In the genomic region with DNA sequence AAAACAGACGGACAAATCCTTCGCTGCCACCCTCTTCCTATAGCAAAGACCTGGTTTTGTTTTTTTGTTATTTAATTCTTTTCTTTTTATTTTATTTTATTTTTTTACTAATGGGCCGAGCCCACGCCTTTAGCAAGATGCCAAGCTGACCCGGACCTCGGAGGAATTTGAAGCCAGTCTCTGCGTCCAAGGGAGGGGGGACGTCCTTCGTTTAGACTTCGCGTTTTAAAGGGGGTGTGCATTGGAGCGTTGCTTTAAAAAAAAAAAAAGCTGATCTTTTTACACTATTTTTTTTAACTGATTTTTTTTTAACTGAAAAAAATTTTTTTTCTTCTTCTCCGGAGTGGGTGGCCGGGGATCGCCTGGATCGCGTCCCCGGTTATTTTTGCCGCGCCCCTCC, we compare ENCODE assay signal across 8 mouse cellular contexts. TPM values are rescaled to one million over a fixed set of nuclear protein-coding genes. Genes with fewer than 3 reads are reported as not detected.
DNase-seq lines count a peak whose midpoint lies in the region; ATAC-seq lines count a peak whose summit lies in the region.

No protein-coding gene starts in this region.

- under 1% methylated on average over 18 of the region's 20 CpGs for WGBS in neural tube, embryonic 11.5 days
- WGBS in liver, embryonic 11.5 days, result under 1% methylated on average over 20 of the region's 20 CpGs
- WGBS in stomach, embryonic 16.5 days, result under 1% methylated on average over 18 of the region's 20 CpGs

- ATAC-seq in neural tube, embryonic 11.5 days (ENCODE audit: insufficient read depth, low FRiP score, low TSS enrichment), result peak; percentile 4; the same call in 1 of the 2 replicates
- no peak for ATAC-seq in liver, embryonic 11.5 days (replicated peaks; ENCODE audit: low FRiP score)
- ATAC-seq in stomach, embryonic 16.5 days (ENCODE audit: insufficient read depth, low FRiP score), result no peak
- ATAC-seq in erythroid progenitor cell, adult 5-6 weeks (replicated peaks; ENCODE audit: low FRiP score, poor library complexity, severe bottlenecking), result no peak

- peak; percentile 45 for DNase-seq in embryo, embryonic 11 days
- no peak for DNase-seq in embryo, embryonic 9.5 days (ENCODE audit: extremely low spot score)
- no peak for DNase-seq in neural tube, embryonic 11.5 days (ENCODE audit: low spot score)
- DNase-seq in neural tube, embryonic 10.5 days (ENCODE audit: extremely low spot score, low spot score), result no peak
- no peak for DNase-seq in liver, embryonic 11.5 days (ENCODE audit: low spot score)
- no peak for DNase-seq in cerebellum, postnatal 36 days

- H3K9me3 ChIP-seq in neural tube, embryonic 11.5 days (ENCODE audit: control insufficient read depth, low read length), result no peaks in the 10 kb centered on the region
- H3K9me3 ChIP-seq in liver, embryonic 11.5 days (ENCODE audit: control insufficient read depth, low read length), result no peaks in the 10 kb centered on the region; the same call in 1 of the 2 replicates
- H3K9me3 ChIP-seq in stomach, embryonic 16.5 days (replicated peaks; ENCODE audit: control insufficient read depth, low read length), result no peaks in the 10 kb centered on the region

- H3K4me2 ChIP-seq in neural tube, embryonic 11.5 days (ENCODE audit: low read depth), result peak overlapping the region; percentile 94
- peak overlapping the region; percentile 68 for H3K4me2 ChIP-seq in liver, embryonic 11.5 days
- H3K4me2 ChIP-seq in stomach, embryonic 16.5 days (ENCODE audit: low read depth, low read length), result peak overlapping the region; percentile 98

- no peaks in the 10 kb centered on the region for H3K36me3 ChIP-seq in neural tube, embryonic 11.5 days (ENCODE audit: control insufficient read depth, insufficient read depth, low read length)
- no peaks in the 10 kb centered on the region for H3K36me3 ChIP-seq in liver, embryonic 11.5 days (ENCODE audit: control insufficient read depth, insufficient read depth, low read length)
- no peaks in the 10 kb centered on the region for H3K36me3 ChIP-seq in stomach, embryonic 16.5 days (ENCODE audit: control insufficient read depth, insufficient read depth, low read length)

- H3K27me3 ChIP-seq in neural tube, embryonic 11.5 days (ENCODE audit: control insufficient read depth, insufficient read depth, low read length), result peaks cover 3% of the 10 kb centered on the region; the same call in 1 of the 2 replicates
- H3K27me3 ChIP-seq in liver, embryonic 11.5 days (replicated peaks; ENCODE audit: control insufficient read depth, insufficient read depth, low read length), result peaks cover 66% of the 10 kb centered on the region
- H3K27me3 ChIP-seq in stomach, embryonic 16.5 days (ENCODE audit: control insufficient read depth, insufficient read depth, low read length), result peaks cover 33% of the 10 kb centered on the region

- peak overlapping the region; percentile 76 for H3K9ac ChIP-seq in neural tube, embryonic 11.5 days (ENCODE audit: low read length)
- no peak overlapping the region for H3K9ac ChIP-seq in liver, embryonic 11.5 days (ENCODE audit: low read depth, low read length)
- H3K9ac ChIP-seq in stomach, embryonic 16.5 days (ENCODE audit: low read length), result peak overlapping the region; percentile 68; the same call in 1 of the 2 replicates

- H3K4me1 ChIP-seq in neural tube, embryonic 11.5 days (ENCODE audit: control insufficient read depth, insufficient read depth, low read length), result no peaks in the 10 kb centered on the region
- H3K4me1 ChIP-seq in liver, embryonic 11.5 days (replicated peaks; ENCODE audit: control insufficient read depth, insufficient read depth, low read length), result peaks cover 4% of the 10 kb centered on the region; the same call in 1 of the 2 replicates
- peaks cover 7% of the 10 kb centered on the region for H3K4me1 ChIP-seq in stomach, embryonic 16.5 days (ENCODE audit: control insufficient read depth, insufficient read depth, low read length)

- H3K4me3 ChIP-seq in neural tube, embryonic 11.5 days (ENCODE audit: low read depth, low read length), result peak overlapping the region; percentile 70
- peak overlapping the region; percentile 51 for H3K4me3 ChIP-seq in liver, embryonic 11.5 days (ENCODE audit: low read depth, low read length)
- peak overlapping the region; percentile 59 for H3K4me3 ChIP-seq in stomach, embryonic 16.5 days (replicated peaks; ENCODE audit: low read length)

- H3K27ac ChIP-seq in neural tube, embryonic 11.5 days (ENCODE audit: low read depth, low read length), result peak overlapping the region; percentile 82
- H3K27ac ChIP-seq in liver, embryonic 11.5 days (ENCODE audit: low read depth, low read length), result no peak overlapping the region
- no peak overlapping the region for H3K27ac ChIP-seq in stomach, embryonic 16.5 days (ENCODE audit: low read length)

RNA-seq across cellular contexts. Expression of a gene that starts 26.7 kb away (rescaled TPM):
- 4.6 and 6.9 TPM in 2 replicates for polyA plus RNA-seq in neural tube, embryonic 11.5 days (2014; fragmentation: Nextera tagmentation; extraction: Ambion mirVana)
- 1.1 and 1.8 TPM in 2 replicates for polyA plus RNA-seq in liver, embryonic 11.5 days (2014; fragmentation: Nextera tagmentation; extraction: Ambion mirVana)
- 2.0 and 2.2 TPM in 2 replicates for polyA plus RNA-seq in stomach, embryonic 16.5 days (2015; fragmentation: Nextera tagmentation; extraction: Ambion mirVana)
- total RNA-seq in erythroid progenitor cell, adult 5-6 weeks (2015; ENCODE audit: low replicate concordance), result not detected in 2 replicates
- total RNA-seq in erythroid progenitor cell, adult 5-6 weeks (2017; ENCODE audit: low replicate concordance), result not detected in 2 replicates
